Mouse (Mus musculus) E14TG2a.4 (cell line): ENCODE results near the gene Dusp1.
A peak's percentile ranks its signal among the peaks of the same experiment; 100 is the strongest.

Source experiments
- H3K27me3 ChIP-seq: 2 replicates; pipeline ENCODE4 v1.6.1; 2014; ENCODE audit warnings: low read length, control low read depth; ENCODE audit not compliant: insufficient read depth
- H3K36me3 ChIP-seq: 2 replicates; pipeline ENCODE4 v1.6.1; 2014; ENCODE audit warnings: low read length, control low read depth; ENCODE audit not compliant: insufficient read depth
- H3K4me1 ChIP-seq: replicated peaks from 2 replicates; pipeline ENCODE4 v1.6.1; 2014; ENCODE audit warnings: low read depth, low read length, control low read depth
- H3K4me3 ChIP-seq: replicated peaks from 2 replicates; pipeline ENCODE4 v1.5.1; 2014; ENCODE audit warnings: mild to moderate bottlenecking, low read length
- H3K9me3 ChIP-seq: 2 replicates; pipeline ENCODE4 v1.6.1; 2014; ENCODE audit warnings: low read length, control low read depth
- CTCF ChIP-seq: conservative IDR thresholded peaks from 2 replicates; pipeline ENCODE4 v1.5.1; 2014; ENCODE audit warnings: low read length
- NANOG ChIP-seq: IDR thresholded peaks from 2 replicates; pipeline ENCODE4 v1.6.1; 2014; ENCODE audit warnings: borderline replicate concordance, low read length, mixed read lengths
- POU5F1 ChIP-seq: IDR thresholded peaks from 2 replicates; pipeline ENCODE4 v1.6.1; 2014; ENCODE audit warnings: low read length, borderline replicate concordance

Gene Dusp1

DNA sequence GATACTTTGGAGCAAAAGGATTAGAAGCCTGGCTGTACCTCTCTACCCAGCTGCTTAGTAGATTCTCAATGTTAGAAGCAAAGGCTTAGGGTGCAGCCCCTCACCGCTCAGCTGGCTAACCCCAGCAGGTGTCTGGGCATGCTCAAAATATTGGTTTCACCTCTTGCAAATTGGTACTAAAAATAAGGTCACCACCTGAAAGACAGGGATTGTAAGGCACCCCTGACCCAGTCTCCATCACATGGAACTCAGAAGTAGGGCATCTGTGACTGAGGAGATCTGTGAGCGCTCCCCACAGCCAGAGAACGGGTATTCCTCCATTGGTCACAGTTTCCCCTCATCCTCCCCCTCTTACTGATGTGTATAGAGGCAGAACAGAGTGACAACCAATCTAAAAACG is 364 bp upstream of the Dusp1 start:
- peaks cover 55% of the 10 kb centered on the region for H3K4me1 ChIP-seq
- TF ChIP-seq POU5F1, result no peak
- no peak for TF ChIP-seq NANOG
- TF ChIP-seq CTCF, result no peak
- H3K36me3 ChIP-seq, result peaks cover 36% of the 10 kb centered on the region
- H3K9me3 ChIP-seq, result no peaks in the 10 kb centered on the region
- H3K4me3 ChIP-seq, result peak overlapping the region; percentile 85
- peaks cover 3% of the 10 kb centered on the region; the same call in 1 of the 2 replicates for H3K27me3 ChIP-seq

DNA sequence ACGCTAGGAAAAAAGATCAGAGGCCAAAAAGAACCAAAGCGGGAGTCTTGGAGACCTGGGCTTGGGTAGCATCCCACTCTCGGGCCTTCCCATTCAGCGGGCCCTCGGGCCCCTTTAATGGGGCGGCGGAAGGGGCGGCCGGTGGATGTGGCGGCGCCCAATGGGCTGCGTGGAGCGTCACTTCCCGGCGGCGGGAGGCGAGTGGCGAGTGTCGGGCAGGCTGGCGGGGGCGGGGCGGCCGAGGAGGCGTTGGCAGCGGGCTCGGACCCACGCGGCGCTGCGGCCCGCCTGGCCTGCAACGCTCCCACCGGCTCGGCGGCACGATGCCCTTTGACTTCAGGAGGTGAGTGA is 663 bp downstream of the Dusp1 start, which contains the start of gene Ergic1:
Gene Ergic1 (plus strand): TSS at position 200 of the 351 bp plus-strand sequence.
- peaks cover 51% of the 10 kb centered on the region for H3K4me1 ChIP-seq
- TF ChIP-seq CTCF (no peak), POU5F1 (no peak), NANOG (no peak)
- no peaks in the 10 kb centered on the region for H3K9me3 ChIP-seq
- H3K4me3 ChIP-seq, result peak within 1 kb of the TSS; percentile 85
- H3K27me3 ChIP-seq, result peaks cover 3% of the 10 kb centered on the region; the same call in 1 of the 2 replicates
- H3K36me3 ChIP-seq, result peaks cover 26% of the 10 kb centered on the region

DNA sequence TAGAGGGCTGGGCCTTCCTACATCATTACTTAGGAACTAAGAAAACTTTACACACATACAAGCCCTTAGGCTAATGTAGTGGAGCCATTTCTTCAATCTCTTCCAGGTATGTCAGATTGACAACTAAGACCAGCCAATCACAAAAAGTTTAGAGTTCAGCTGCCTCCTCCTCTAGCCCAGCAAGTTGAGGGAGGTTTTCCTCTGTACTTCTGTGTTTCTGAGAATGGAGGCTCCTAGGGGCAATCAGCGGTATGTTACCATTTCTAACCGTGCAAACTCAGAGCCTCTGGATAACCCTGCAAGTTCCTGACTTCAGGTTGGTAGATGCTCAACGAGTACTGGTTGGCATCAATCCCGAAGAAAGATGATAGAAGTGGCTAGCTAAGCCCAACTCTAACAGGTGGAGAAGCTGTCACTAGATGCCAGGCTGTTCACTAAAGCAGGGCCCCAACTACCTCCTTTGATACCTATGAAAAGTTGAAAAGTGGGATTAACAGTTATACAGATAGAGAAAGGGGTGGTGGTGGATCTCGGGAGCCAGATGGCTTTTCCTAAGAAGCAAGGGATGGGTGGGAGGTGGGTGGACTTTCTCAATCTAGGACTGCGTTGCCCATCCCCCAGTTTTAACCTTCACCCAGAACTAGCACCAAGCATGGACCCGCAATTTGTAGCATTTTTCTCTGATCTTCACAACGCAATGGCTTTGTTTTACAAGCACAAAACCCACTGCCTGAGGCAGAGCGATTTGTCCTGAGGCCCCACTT is 1.2 kb downstream of the Dusp1 start:
- no peak for TF ChIP-seq CTCF
- no peak for TF ChIP-seq NANOG
- TF ChIP-seq POU5F1, result no peak
- Histone ChIP-seq H3K9me3 (no peaks in the 10 kb centered on the region), H3K27me3 (peaks cover 3% of the 10 kb centered on the region; the same call in 1 of the 2 replicates), H3K36me3 (peaks cover 23% of the 10 kb centered on the region), H3K4me3 (peak overlapping the region; percentile 85), H3K4me1 (peaks cover 51% of the 10 kb centered on the region)

DNA sequence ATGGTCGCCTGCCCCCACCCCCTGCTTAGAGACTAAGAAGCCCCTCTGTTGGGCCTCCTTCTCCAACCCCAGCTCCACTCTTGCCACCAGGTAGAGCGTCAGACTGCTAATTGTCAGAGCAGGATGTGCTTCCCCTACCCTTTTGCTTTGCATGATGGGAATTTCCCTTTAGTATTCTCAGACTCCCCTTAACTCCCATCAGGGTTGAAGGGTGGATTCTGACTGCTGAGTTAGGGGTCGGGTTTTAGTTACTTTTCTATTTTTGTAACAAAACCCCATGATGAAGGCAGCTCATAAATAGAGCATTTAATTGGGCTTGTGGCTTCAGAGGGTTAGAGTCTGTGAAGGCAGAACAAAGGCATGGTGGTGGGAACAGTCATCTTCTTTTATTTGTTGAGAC is 8.9 kb downstream of the Dusp1 start:
- H3K9me3 ChIP-seq, result no peaks in the 10 kb centered on the region
- H3K4me3 ChIP-seq, result no peak overlapping the region
- H3K4me1 ChIP-seq, result peaks cover 66% of the 10 kb centered on the region
- no peaks in the 10 kb centered on the region for H3K36me3 ChIP-seq
- H3K27me3 ChIP-seq, result peaks cover 3% of the 10 kb centered on the region; the same call in 1 of the 2 replicates
- TF ChIP-seq POU5F1 (no peak), CTCF (no peak), NANOG (no peak)

DNA sequence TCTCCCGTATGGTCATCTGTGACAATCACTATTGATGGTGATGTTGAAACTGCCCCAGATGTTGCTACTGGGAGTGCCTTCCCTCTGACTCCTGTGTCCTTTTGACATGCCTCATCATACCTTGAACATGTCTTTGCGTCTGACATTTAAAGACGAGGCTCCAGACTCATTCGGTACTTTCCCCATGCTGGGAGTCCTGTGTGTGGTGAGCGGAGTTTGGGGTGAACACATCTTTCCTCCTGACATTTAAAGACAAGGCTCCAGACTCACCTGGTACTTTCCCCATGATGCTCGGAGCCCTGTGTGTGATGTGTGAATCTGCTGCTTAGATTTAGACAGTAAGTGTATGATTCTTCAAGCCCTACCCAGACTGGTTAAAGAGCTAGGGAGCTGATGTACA is 10.8 kb downstream of the Dusp1 start:
- Histone ChIP-seq H3K4me3 (no peak overlapping the region), H3K27me3 (no peaks in the 10 kb centered on the region), H3K36me3 (no peaks in the 10 kb centered on the region), H3K9me3 (no peaks in the 10 kb centered on the region), H3K4me1 (peaks cover 83% of the 10 kb centered on the region)
- TF ChIP-seq NANOG (no peak), POU5F1 (no peak), CTCF (no peak)

DNA sequence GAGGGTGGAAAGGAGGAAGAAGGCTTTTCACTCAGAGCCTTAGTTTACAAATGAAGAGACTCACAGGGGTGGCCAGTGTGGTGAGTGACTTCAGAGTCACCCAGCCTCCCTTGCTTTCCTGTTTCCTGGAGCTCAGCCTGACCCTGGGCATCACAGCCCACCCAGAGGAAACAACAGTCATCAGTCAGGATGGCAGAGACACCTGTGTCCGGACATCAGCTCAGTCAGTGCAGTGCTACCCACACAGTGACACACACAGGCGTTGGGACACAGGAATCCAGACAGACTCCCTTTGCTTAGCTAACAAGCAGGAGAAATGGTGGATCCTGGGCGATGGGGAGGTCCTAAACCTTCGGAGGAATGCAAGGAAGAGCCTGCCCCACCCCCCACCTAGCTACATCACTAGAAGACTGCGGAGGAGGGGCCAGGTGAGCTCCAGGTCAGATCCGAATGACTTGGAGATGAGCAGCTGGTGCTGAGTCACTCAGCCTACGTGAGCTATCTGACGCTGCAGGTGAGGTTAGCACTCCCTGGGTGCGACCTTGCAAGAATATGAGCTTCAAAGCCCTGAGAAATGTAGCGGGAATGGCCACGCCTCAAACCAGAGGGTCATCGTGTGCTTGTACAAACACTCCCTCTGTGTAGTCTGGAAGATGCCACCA is 12.6 kb downstream of the Dusp1 start:
- peak overlapping the region; percentile 66 for H3K4me3 ChIP-seq

DNA sequence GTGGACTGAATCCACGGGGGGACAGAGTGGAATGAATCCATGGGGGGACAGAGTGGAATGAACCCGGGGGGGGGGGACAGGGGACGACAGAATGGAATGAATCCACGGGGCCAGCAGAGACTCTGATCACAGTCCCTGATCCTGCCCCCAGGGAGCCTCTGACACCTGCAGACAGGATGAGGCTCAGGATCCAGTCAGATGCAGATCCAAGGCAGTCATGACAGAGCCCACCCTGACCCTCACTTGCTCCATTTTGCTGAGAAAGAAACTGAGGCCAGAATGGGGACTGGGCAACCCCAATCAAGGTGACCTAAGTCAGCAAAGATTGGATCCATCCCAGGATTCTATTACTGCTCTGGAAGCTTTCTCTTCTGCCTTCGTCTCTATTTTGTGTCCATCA is 13.4 kb downstream of the Dusp1 start:
- Histone ChIP-seq H3K27me3 (no peaks in the 10 kb centered on the region), H3K4me3 (peak overlapping the region; percentile 66), H3K4me1 (peaks cover 79% of the 10 kb centered on the region), H3K9me3 (no peaks in the 10 kb centered on the region), H3K36me3 (no peaks in the 10 kb centered on the region)
- TF ChIP-seq POU5F1 (no peak), CTCF (no peak), NANOG (no peak)

More for the DNA sequence above, 12.6 kb downstream of the Dusp1 start:
- no peaks in the 10 kb centered on the region for H3K9me3 ChIP-seq
- TF ChIP-seq POU5F1 (no peak), CTCF (no peak), NANOG (no peak)
- H3K36me3 ChIP-seq, result no peaks in the 10 kb centered on the region
- H3K4me1 ChIP-seq, result peaks cover 80% of the 10 kb centered on the region
- no peaks in the 10 kb centered on the region for H3K27me3 ChIP-seq

DNA sequence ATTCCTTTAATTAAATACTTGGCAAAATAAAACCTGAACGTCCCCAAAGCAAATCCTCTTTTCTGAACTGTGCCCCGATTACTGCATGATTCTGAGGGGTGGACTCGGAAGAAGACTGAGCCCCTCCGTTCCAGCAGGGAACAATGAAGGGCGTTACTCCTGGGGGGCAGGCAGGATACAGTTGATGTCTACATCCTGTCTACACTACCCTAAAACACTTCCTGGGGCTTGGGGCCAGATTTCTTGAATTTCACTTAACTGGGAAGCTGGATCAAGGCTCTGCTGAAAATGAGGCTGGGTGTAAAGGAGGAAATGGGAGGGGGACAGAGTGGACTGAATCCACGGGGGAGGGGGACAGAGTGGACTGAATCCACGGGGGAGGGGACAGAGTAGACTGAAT is 14.2 kb downstream of the Dusp1 start:
- Histone ChIP-seq H3K4me1 (peaks cover 81% of the 10 kb centered on the region), H3K36me3 (no peaks in the 10 kb centered on the region), H3K9me3 (no peaks in the 10 kb centered on the region), H3K27me3 (no peaks in the 10 kb centered on the region), H3K4me3 (peak overlapping the region; percentile 44)
- TF ChIP-seq POU5F1, result no peak
- peak; percentile 64; the same call in 1 of the 2 replicates for TF ChIP-seq NANOG
- no peak for TF ChIP-seq CTCF

DNA sequence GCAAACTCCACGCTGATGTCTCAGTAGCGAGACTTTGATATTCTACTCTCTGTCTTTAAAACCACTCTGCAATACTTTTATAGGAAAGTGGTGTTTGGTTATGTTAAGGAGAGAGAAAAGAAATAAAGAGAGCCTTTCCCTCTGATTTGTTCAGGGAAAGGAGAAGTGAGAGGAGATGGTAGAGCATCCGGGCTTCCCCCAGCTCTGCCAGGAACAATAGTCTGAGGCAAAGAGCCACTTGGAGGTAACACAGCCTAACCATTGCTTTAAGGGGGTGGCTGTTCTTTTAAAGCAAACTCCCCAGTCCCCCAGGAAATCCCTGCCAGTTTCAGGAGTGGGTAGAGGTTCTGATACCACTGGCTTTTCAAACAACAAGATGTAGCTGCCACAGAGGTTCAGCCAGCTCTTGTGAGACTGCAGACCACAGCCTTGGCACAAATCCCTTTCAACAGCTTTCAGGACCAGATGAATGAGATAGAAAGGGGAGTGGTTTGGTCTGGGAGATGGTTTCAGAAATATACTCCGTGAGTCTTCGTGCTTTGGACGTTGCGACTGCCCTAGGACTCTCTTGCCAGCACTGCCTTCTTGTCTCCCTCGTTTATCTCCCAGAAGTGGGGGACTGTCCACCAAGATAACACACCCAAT is 17.5 kb downstream of the Dusp1 start:
- Histone ChIP-seq H3K4me3 (no peak overlapping the region), H3K9me3 (no peaks in the 10 kb centered on the region), H3K27me3 (no peaks in the 10 kb centered on the region), H3K36me3 (no peaks in the 10 kb centered on the region), H3K4me1 (peaks cover 74% of the 10 kb centered on the region)
- TF ChIP-seq CTCF, result no peak
- TF ChIP-seq POU5F1, result no peak
- no peak for TF ChIP-seq NANOG
